Mouse (Mus musculus) midbrain, embryonic 14.5 days (tissue): ENCODE data around the gene Vmn1r116. TPM values are rescaled to one million over a fixed set of nuclear protein-coding genes. Genes with fewer than 3 reads are reported as not detected.
"Not testable (repeated sequence)": the region's sequence is repeated elsewhere in the genome, so short reads cannot be mapped to it uniquely, and the experiment has no call there.

Experiments
- ATAC-seq: fragments of 200-750 bp; cut with Nextera tagmentation; 2 replicates; pipeline ENCODE4 v1.8.0; 2017; ENCODE audit warnings: moderate number of reproducible peaks, moderate library complexity; ENCODE audit not compliant: low FRiP score, low TSS enrichment
- DNase-seq: peaks from one replicate; pipeline ENCODE4 v3.0.0-alpha.2; 2015
- H3K27ac ChIP-seq: fragments of 300-500 bp; sonication (generic); replicated peaks from 2 replicates; pipeline ENCODE4 v1.5.1; 2014; ENCODE audit warnings: mild to moderate bottlenecking, low read depth, low read length, moderate library complexity
- H3K27me3 ChIP-seq: fragments of 300-500 bp; sonication (generic); 2 replicates; pipeline ENCODE4 v1.6.1; 2014; ENCODE audit warnings: low read length, control low read depth, mixed read lengths; ENCODE audit not compliant: control insufficient read depth, insufficient read depth
- H3K36me3 ChIP-seq: fragments of 300-500 bp; sonication (generic); 2 replicates; pipeline ENCODE4 v1.6.1; 2014; ENCODE audit warnings: low read length, control low read depth; ENCODE audit not compliant: control insufficient read depth, insufficient read depth
- H3K4me1 ChIP-seq: fragments of 300-500 bp; sonication (generic); 2 replicates; pipeline ENCODE4 v1.6.1; 2014; ENCODE audit warnings: mild to moderate bottlenecking, antibody characterized with exemption, low read length, control low read depth; ENCODE audit not compliant: control insufficient read depth, insufficient read depth
- H3K4me2 ChIP-seq: fragments of 300-500 bp; sonication (generic); 2 replicates; pipeline ENCODE4 v1.6.1; 2014; ENCODE audit warnings: mild to moderate bottlenecking, low read length, moderate library complexity
- H3K4me3 ChIP-seq: fragments of 300-500 bp; sonication (generic); replicated peaks from 2 replicates; pipeline ENCODE4 v1.5.1; 2014; ENCODE audit warnings: low read depth, low read length
- H3K9ac ChIP-seq: fragments of 300-500 bp; sonication (generic); replicated peaks from 2 replicates; pipeline ENCODE4 v1.6.1; 2014; ENCODE audit warnings: mild to moderate bottlenecking, low read length, moderate library complexity
- H3K9me3 ChIP-seq: fragments of 300-500 bp; sonication (generic); 2 replicates; pipeline ENCODE4 v1.6.1; 2016; ENCODE audit warnings: low read length, control low read depth, mixed read lengths; ENCODE audit not compliant: control insufficient read depth
- WGBS: fragments of 180-500 bp; shearing (Covaris S2); extraction: QIAGEN DNeasy Blood & Tissue Kit; methylation state at CpG from one replicate; pipeline ENCODE4 v1.1.7; 2014; 5-methylcytosine and 5-hydroxymethylcytosine counted together
- polyA plus RNA-seq: library from polyadenylated mRNA; unstranded; fragments of >200 nt; fragmentation: Nextera tagmentation; extraction: Ambion mirVana; gene quantifications from 2 replicates; pipeline ENCODE4 v1.2.1, GENCODE M21; 2014

Vmn1r116 gene
- polyA plus RNA-seq = not detected in 2 replicates

GRCm38 (mm10) chr7:20871956-20872355 lies at the start of gene Vmn1r116:
TSS of gene Vmn1r116 (plus strand) at chr7:20872256.
- not testable (repeated sequence) for H3K4me3 ChIP-seq, H3K27ac ChIP-seq, ATAC-seq, H3K9ac ChIP-seq, H3K27me3 ChIP-seq, H3K4me1 ChIP-seq, H3K4me2 ChIP-seq, H3K36me3 ChIP-seq, H3K9me3 ChIP-seq, DNase-seq
- whole genome bisulfite sequencing = 61% methylated on average over 3 of the region's 3 CpGs

GRCm38 (mm10) chr7:20844885-20845284 lies 27.2 kb upstream of the Vmn1r116 start, which contains the start of gene Vmn1r115:
TSS of gene Vmn1r115 (minus strand) at chr7:20844985.
- WGBS = 92% methylated on average over 1 of the region's 3 CpGs
- not testable (repeated sequence) for H3K9ac ChIP-seq, H3K27ac ChIP-seq

GRCm38 (mm10) chr7:20884021-20884420 lies 12.0 kb downstream of the Vmn1r116 start, which contains the start of gene Vmn1r117:
TSS of gene Vmn1r117 (minus strand) at chr7:20884121.
- not testable (repeated sequence) for H3K4me3 ChIP-seq, H3K27ac ChIP-seq, ATAC-seq, H3K4me1 ChIP-seq, DNase-seq, H3K27me3 ChIP-seq, H3K36me3 ChIP-seq, H3K4me2 ChIP-seq, H3K9me3 ChIP-seq, H3K9ac ChIP-seq
- WGBS = no CpG with 5 or more reads among the region's 2 CpGs

More at GRCm38 (mm10) chr7:20844885-20845284, 27.2 kb upstream of the Vmn1r116 start, which contains the start of gene Vmn1r115:
- not testable (repeated sequence) for H3K27me3 ChIP-seq, ATAC-seq, H3K9me3 ChIP-seq, H3K4me3 ChIP-seq, H3K4me2 ChIP-seq, H3K36me3 ChIP-seq, H3K4me1 ChIP-seq, DNase-seq

- not testable (repeated sequence) for H3K9ac ChIP-seq, H3K9me3 ChIP-seq, ATAC-seq, DNase-seq, H3K27ac ChIP-seq, H3K4me3 ChIP-seq, H3K27me3 ChIP-seq, H3K36me3 ChIP-seq, H3K4me2 ChIP-seq, H3K4me1 ChIP-seq
- WGBS = no CpG with 5 or more reads among the region's 2 CpGs
Measured at GRCm38 (mm10) chr7:20912247-20912646, 40.2 kb downstream of the Vmn1r116 start, which contains the start of gene Vmn1r118. TSS of gene Vmn1r118 (minus strand) at chr7:20912347.

Other genes starting within 250 kb of the Vmn1r116 start
- gene Vmn1r107, start 203.3 kb upstream of the Vmn1r116 start, polyA plus RNA-seq = not detected in 2 replicates
- not detected in 2 replicates for gene Vmn1r111, start 169.0 kb upstream of the Vmn1r116 start, polyA plus RNA-seq
- gene Gm10668, start 141.6 kb upstream of the Vmn1r116 start, polyA plus RNA-seq = not detected in 2 replicates
- gene Vmn1r112, start 101.1 kb upstream of the Vmn1r116 start, polyA plus RNA-seq = not detected in 2 replicates
- gene Vmn1r113, start 85.0 kb upstream of the Vmn1r116 start, polyA plus RNA-seq = not detected in 2 replicates
- gene Vmn1r114, start 60.1 kb upstream of the Vmn1r116 start, polyA plus RNA-seq = not detected in 2 replicates
- gene Vmn1r115, start 27.3 kb upstream of the Vmn1r116 start, polyA plus RNA-seq = not detected in 2 replicates
- not detected in 2 replicates for gene Vmn1r117, start 11.9 kb downstream of the Vmn1r116 start, polyA plus RNA-seq
- gene Vmn1r118, start 40.1 kb downstream of the Vmn1r116 start, polyA plus RNA-seq = not detected in 2 replicates
- gene Vmn1r119, start 140.2 kb downstream of the Vmn1r116 start, polyA plus RNA-seq = not detected in 2 replicates
- not detected in 2 replicates for gene Vmn1r120, start 181.5 kb downstream of the Vmn1r116 start, polyA plus RNA-seq
- gene Vmn1r121, start 226.3 kb downstream of the Vmn1r116 start, polyA plus RNA-seq = not detected in 2 replicates